Mouse (Mus musculus): ENCODE measurements around the gene Foxi1.

DNA sequence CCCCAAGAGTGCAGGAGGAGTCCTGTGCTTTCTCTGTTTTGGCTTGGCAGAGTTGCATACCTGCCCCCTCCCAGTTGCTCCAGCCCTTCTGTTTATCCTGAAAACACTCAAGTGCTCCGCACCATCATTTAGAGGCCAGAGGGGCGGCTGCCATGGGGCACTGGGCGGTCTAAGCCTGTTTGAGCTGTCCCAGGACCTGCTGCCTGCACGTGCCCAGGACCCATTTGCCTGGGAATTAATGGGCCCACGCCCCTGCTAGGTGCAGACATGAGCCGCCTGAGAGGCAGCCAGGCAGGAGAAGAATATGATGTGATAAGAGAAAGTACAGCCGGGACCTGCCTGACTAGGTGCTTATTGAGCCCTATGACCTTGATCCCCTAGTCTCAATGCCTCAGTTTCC is 52.7 kb downstream of the Foxi1 start:
- TF ChIP-seq CTCF (IDR thresholded peaks at IDR 0.05; ENCODE audit: insufficient read depth, low read depth, low read length) (no peak), POLR2A (IDR thresholded peaks at IDR 0.05; ENCODE audit: insufficient read depth, low read depth, low read length) (no peak)

Measured in olfactory bulb, adult 2 months (tissue).